Mouse (Mus musculus) hindlimb bud, embryonic 11.5 days (tissue): ENCODE measurements around the gene Chchd1.

Source experiments
- DNase-seq: peaks from one replicate; pipeline ENCODE4 v3.0.0-alpha.2; 2012; ENCODE audit warnings: low read depth, low spot score; ENCODE audit errors: extremely low spot score

Chchd1 gene

DNA sequence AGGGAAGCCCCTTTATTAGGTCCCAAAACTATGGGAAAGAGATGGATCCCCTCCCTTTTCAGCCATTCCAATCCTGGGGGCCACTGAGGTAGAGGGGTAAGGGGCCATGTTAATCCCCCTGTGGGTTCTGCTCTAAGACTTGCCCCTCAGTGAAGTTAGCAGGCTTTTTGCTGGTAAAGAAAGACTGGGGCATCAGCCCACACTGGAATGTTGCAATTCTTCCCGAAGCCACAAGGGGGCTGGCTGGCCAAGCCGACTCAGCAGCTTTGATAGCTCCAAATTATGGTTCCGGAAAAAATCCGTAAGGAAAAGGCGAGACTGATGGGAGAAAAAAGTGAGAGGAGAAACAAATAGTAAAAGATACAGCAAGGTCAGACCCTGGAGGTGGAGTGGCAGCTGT is 21.2 kb downstream of the Chchd1 start:
- no peak for DNase-seq

DNA sequence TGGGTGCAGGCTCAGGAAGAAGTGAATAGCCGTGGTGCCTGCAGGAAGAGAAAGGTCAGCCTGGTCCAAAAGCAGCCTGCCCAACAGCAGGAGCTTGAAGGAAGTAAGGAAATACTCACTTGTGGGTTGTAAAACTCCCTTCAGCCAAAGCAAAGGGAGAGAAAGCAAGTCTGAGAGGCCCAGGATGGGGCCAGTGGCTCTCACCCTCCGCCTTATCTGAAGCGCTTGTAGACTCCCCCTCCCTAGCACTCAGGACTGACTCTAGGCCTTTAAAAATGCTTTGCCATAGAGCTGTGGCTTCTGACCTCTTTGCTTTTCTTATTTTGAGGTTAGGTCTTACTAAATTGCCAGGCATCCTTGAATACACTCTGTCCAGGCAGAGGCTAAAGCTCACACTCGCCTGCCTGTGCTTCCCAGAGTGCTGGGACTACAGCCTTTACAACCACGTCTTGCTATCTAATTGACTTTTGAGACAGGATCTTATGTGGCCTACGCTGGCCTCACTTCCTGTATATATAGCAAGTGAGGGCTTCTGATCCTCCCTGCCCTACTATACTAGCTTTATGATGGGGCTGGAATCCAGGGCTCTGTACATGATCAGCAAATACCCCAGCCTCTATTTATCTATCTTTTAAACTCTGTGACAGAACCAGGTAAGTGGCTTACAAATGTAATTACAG is 23.0 kb downstream of the Chchd1 start:
- DNase-seq, result no peak

DNA sequence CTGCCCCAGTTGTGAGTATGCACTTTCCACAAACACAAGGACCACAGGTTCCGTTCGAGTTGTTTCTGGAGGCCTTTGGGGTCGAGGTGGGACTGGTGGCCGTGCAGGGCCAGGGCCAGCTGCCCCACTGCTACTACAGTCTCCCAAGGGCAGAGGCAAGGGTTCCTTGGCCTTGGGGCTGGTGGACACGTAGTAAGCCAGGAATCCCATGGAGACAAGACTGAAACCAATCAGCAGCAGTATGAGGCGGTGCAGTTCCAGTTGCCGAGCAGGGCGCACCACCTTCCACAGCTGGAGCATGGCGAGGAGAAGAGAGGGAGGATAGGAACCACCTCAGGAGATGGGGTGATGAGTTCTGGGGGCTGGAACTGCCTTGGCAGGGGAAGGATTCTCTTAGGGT is 27.1 kb downstream of the Chchd1 start:
- DNase-seq, result no peak

DNA sequence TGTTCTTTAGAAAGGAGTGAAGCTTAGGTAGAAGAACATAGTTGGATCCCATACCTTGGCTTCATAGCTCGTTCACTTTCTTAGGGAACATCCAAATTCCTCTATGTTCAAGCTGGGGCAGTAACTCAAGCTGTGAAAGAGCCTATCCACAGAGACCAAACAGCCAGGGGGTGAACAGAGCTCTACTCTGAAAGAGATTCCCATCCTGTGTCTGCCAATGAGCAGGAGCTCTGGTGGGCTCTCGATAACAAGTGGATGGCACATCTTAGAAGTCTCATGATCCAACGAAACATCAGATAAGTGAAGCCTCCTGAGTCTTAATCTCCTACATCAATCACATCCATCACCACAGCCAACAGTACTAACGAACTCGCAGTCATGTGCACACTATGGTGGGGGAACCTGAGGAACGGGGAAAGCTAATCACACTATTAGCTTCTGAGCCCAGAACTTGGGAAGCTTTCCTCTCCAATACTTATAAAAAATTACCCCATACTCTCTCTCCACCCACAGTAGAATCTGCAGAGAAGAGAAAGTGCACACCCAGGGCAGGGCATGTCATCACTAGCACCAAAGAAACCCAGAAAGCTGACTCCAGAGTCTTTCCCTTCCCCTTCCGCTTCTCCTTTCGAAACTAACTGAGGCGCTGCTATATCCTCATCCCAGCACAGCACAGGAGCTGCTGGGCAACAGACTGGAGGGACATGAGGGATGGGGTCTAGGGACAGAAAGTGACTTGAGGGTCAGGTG is 28.2 kb downstream of the Chchd1 start:
- no peak for DNase-seq

DNA sequence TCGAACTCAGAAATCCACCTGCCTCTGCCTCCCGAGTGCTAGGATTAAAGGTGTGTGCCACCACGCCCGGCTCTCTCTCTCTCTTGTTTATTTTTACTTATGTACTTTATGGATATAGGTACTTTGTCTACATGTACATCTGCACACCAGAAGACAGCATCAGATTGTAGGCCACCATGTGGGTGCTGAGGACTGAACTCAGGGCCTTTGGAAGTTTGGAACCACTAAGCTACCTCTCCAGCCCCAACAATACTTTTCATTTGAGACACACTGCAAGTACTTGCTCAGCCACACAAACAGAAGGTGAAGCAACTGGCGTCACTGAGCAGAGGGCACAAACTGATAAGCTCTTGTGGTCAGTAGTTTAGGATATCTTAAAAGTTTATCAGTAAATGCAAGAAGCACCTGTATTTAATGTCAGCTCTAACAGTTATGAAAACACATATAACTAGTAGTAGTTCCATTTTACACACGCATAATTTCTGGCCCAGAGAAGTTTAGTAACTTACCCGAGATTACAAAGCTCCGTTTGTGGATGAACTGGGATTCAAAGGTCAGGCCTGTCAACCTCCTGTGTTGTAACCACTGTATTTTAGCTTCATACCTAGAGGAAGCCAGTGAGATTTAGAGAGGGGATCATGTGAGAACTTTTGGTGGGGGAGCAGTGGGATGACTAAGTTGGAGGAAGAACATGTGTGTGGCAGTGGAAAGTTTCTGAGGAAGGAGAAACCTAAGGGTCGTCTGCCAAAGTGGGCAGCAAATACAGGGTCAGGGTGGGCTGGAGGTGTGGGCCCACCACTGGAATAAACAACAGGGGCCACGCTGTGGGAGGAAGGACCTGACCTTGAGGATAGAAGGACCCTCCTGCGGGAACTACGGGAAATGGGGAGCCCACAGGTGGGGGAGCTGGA is 30.5 kb downstream of the Chchd1 start:
- DNase-seq, result no peak

DNA sequence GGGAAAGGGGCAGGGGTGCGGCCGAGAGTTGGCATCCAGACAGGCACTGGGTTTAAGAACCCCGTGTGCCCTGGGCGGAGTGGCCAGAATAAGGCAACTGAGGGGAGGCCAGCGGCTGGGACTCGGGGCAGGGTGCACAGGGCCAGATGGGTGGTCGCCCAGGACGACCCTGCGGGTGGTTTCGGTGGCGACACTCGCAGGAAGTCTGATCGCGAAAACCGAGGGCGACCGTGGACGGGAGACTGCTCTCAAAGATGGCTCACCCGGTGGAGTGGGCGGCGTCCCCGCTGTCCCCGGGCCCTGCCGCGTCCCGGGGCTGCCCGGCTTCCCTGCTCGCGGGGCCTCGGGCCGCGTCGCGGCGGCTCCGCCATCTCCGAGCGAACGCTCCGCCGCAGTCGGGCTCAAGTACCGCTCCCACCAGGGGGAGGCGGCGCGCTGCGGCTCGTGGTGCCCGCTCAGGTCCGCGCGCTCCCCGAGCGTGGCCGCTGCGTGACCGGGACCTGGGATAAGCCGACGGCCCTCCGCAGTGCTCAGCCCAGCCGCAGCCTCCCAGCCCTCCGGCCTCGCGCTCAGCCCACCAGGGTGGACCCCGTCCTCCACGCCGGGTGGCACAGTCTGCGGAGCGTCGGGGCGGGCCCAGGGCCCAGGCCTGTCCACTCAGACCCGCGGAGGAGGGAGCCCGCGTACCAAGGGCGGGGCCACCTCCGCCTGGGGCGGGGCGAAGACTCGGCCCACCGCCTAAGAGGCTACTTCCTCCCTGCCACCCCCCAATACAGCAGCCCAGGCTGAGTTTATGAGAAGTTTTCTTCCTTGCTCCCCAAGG is 31.4 kb downstream of the Chchd1 start, which contains the start of gene Ndst2:
Gene Ndst2, minus strand, starts transcription at position 611 of the 823 bp plus-strand sequence.
- peak; percentile 42 for DNase-seq

DNA sequence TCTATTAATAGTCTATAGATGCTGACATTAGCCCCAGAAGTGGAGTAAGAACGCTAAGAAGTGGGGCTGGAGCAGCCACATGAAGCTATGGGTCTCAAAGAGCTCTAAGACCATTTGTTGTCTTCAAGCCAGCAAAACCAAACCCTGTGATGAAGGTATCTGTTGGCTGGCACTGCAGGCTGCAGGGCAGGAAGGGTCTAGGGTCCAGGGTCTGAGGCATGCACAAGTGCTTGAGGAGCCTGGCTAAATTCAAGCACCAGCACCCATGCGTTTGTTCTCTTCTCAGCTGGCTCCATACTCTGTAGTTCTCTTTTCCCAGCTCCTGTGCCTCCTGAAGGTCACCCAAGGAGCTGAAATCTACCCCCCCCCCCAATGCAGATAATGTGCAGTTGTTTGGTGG is 32.2 kb downstream of the Chchd1 start:
- no peak for DNase-seq

DNA sequence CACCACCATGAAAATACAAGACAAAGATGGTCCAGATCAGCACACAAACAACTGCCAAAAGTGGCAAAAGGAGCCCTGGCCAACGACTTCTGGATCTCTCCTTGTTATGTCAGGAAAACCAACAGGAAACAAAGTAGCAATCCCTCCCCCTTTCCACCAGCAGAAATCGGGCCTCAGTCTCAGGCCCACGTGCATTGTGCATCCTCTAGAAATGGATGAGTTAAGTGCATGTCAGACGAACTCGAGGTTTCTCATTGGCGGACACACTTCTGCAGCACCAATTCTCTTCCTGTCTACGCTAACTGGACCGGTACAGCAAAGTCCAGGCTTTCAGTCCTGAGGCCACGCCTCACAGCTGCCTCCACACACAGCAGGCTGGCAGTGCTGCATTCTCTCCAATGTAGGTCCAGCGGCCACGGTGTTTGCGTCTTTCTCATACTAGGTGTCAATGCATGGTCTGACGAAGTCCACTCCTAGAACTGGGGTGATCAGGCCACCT is 33.1 kb downstream of the Chchd1 start:
- DNase-seq, result no peak

DNA sequence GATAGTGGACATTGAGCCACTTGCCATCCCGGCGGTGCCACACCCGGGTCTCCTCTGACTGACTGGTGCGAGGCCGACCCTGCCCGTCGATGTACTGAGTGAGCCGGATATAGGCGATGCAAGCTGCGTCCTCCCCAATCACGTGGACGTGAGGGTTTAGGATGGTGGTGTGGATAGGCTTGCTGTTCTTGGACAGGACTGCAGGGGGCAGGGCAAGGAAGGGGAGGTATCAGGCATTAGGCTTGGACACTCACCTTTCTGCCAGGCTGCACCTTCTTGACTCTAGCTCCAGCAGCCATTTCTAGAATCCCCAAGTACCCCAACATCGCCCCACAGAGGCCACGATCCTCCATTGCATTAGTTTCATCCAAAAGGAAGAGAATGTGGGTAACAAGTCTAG is 34.5 kb downstream of the Chchd1 start:
- no peak for DNase-seq

DNA sequence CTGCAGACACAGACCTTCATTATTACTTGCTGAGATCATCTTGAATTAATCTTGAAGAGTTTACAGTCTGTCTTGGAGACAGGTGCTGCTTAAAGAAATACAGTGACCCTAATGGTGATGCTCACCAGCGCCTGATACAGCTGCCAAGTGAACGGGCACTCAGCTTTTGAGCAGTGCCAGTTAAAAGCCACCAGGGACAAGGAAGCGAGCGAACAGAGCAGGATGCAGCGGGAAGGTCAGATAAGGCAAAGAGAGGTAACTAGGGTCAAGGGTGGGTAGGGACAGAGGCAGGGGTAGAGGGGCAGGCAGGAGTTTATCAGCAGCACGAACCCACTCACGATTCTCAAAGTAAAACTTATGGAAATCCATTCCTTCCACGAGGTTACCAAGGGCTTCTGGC is 35.7 kb downstream of the Chchd1 start:
- DNase-seq, result no peak

DNA sequence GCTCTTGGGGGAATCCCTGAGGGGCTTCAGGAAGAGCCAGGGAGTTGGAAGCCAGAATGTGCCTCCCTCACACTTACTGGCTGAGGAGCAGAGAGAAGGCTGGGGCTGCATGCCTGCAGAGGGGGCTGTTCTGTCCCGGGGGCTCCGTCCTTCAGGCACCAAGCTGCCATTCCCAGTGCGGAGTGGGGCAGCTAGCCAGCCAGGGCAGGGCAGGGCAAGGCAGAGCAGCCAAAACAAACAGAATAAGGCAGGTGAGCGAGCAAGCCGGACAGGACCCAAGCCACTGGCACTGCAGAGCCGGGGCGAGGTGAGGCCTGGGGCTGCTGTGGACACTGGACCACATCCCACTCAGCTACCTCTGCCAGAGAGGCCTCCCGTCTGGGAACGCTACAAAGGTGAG is 38.5 kb downstream of the Chchd1 start:
- no peak for DNase-seq

DNA sequence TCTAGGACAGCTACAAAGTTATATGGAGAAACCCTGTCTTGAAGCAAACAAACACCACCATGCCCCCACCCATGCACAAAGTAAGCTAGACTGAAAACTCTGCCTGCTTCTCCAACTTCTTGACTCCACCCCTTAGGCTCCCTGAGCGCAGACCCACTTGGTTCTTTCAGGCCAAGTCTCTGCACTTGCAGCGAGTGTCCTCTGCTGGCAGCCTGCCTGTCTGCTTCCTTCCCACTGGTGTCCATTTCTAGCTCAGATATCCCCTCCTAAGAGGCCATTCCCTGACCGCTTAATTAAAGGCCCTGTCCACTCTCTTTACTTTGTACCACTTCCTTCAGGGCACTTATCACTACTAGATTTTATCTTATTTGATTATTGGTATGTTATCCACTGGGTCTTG is 40.8 kb downstream of the Chchd1 start:
- no peak for DNase-seq

DNA sequence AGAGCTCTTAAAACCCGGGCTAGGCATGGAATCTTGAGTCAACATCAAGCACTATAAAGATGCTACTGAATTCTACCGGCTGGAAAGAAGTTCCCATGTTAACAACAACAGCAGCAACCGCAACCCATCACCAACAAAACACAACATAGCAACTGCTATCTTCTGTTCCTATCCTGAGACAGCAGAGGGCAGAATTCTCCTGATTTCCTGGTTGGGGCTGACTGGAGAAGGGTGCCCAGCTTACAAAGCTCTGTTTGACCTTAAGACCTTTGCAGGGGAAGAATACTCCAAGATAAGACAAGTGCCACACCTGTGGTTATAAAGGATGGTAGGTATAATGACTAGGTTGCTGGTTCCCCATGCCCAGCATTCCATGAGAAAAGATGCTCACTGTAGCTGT is 44.1 kb downstream of the Chchd1 start:
- DNase-seq, result no peak

DNA sequence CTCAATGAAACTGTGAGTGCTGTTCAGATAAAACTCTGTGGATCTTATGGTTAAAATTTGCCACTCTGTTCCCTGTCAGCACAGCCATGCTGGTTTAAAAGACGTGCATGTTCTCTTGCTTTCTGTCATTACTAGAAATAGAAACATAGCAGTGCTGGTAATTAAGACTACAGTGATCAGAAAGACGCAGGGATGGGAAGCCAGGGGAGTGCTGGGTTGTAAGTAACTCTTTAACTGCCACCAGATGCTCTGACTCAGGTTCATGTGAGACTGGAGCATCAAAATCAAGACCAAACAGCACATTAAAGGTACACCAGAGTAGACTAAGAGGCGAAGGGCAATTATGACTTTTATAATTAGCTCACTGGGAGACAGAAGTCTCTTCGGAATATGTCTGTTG is 45.6 kb downstream of the Chchd1 start:
- no peak for DNase-seq

DNA sequence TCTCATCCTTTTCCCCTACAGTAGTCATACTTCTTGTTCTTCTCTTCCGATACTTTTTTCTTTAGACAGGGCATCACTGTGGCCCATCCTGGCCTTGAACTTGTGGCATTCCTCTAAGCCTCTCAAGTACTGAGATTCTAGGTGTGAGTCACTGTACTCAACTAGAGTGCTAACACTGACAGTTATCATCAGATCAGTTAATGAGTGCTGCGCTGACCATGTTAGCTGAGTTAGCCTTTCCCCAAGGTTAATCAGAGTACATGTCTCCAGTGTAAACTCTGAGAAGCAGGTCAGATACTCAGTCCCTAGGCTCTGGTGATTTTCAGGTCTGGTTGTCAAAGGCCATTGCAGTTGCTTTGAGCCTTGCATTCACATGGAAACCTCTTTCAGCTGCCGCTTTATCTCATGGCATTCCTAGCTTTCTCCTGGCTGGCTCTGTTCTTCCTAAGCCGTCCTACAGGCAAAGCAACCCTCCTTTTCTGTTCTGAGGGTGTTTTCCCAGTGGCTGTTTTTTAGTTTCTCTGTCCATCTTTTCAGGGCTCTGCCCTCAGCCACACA is 46.8 kb downstream of the Chchd1 start:
- DNase-seq, result no peak

DNA sequence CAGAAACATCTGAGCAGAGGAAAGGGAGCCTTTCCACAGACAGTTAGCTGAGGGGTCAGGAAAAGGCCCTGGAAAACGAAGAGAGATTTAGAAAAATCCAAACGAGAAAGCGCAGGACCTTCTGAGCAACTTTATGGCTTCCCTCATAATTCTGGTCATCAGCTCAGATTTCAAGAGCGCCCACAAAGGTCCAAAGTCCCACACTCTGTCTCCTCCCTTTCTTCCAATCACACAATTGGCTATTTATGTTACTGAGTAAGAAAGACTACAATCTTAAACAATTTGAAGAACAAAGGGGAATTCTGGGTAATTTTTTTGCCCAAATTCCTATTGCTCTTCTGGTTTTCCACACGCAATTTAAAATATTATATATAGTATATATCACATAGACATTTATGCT is 47.7 kb downstream of the Chchd1 start:
- no peak for DNase-seq

DNA sequence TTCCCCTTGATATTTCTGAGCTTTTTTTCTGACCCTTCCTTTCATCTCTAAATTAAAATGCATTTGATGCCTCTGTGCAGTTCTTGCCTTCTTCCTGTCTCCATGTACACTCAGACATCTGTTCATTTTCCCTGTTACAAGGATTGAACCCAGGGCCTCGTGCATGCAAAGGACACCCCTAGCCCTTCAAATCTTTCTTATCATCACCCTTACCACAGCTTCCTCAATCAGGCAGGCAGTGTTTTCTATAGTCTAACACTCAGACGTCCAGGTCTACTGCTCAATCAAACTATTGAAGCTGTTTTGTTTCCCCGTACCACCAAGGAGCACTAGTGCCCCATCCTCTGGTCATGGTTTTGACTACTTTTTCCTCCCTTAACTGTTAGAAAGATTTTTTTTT is 51.0 kb downstream of the Chchd1 start:
- no peak for DNase-seq
